Mouse (Mus musculus) stomach, postnatal 0 days (tissue): ENCODE results near the gene Fas. TPM values are rescaled to one million over a fixed set of nuclear protein-coding genes. Genes with fewer than 3 reads are reported as not detected.

Experiments used
- ATAC-seq: fragments of 200-750 bp; cut with Nextera tagmentation; 2 replicates; pipeline ENCODE4 v1.8.0; 2017; ENCODE audit not compliant: low FRiP score, low TSS enrichment
- DNase-seq: peaks from one replicate; pipeline ENCODE4 v3.0.0-alpha.2; 2016; ENCODE audit warnings: low spot score
- H3K27ac ChIP-seq: fragments of 300-500 bp; sonication (generic); replicated peaks from 2 replicates; pipeline ENCODE4 v1.5.1; 2014; ENCODE audit warnings: mild to moderate bottlenecking, control low read depth
- H3K27me3 ChIP-seq: fragments of 300-500 bp; sonication (generic); 2 replicates; pipeline ENCODE4 v1.6.1; 2014; ENCODE audit warnings: low read length; ENCODE audit not compliant: control insufficient read depth, insufficient read depth
- H3K36me3 ChIP-seq: fragments of 300-500 bp; sonication (generic); 2 replicates; pipeline ENCODE4 v1.6.1; 2014; ENCODE audit warnings: low read length, mixed read lengths; ENCODE audit not compliant: control insufficient read depth, insufficient read depth
- H3K4me1 ChIP-seq: fragments of 300-500 bp; sonication (generic); replicated peaks from 2 replicates; pipeline ENCODE4 v1.6.1; 2014; ENCODE audit warnings: antibody characterized with exemption; ENCODE audit not compliant: control insufficient read depth, insufficient read depth
- H3K4me2 ChIP-seq: fragments of 300-500 bp; sonication (generic); replicated peaks from 2 replicates; pipeline ENCODE4 v1.6.1; 2014; ENCODE audit warnings: low read depth, mild to moderate bottlenecking, control low read depth, moderate library complexity
- H3K4me3 ChIP-seq: fragments of 300-500 bp; sonication (generic); 2 replicates; pipeline ENCODE4 v1.5.1; 2014; ENCODE audit warnings: low read depth, low read length, control low read depth
- H3K9ac ChIP-seq: fragments of 300-500 bp; sonication (generic); 2 replicates; pipeline ENCODE4 v1.6.1; 2014; ENCODE audit warnings: mild to moderate bottlenecking, low read length, control low read depth, mixed read lengths
- H3K9me3 ChIP-seq: fragments of 300-500 bp; sonication (generic); 2 replicates; pipeline ENCODE4 v1.6.1; 2016; ENCODE audit warnings: low read length; ENCODE audit not compliant: control insufficient read depth
- CTCF ChIP-seq: IDR thresholded peaks from 2 replicates; pipeline ENCODE4 v1.5.1; 2016; ENCODE audit warnings: antibody characterized with exemption, low read depth, mild to moderate bottlenecking, moderate library complexity
- EP300 ChIP-seq: optimal IDR thresholded peaks from 2 replicates; pipeline ENCODE3; 2016; ENCODE audit warnings: antibody characterized with exemption
- WGBS: fragments of 180-500 bp; shearing (Covaris S2); extraction: QIAGEN DNeasy Blood & Tissue Kit; methylation state at CpG from one replicate; pipeline ENCODE4 v1.1.7; 2014; 5-methylcytosine and 5-hydroxymethylcytosine counted together
- polyA plus RNA-seq: library from polyadenylated mRNA; unstranded; fragments of >200 nt; fragmentation: Nextera tagmentation; extraction: Ambion mirVana; gene quantifications from 2 replicates; pipeline ENCODE4 v1.2.1, GENCODE M21; 2015

Gene Fas
- polyA plus RNA-seq, 1 experiment from 2014 or later = 9.0 TPM

DNA sequence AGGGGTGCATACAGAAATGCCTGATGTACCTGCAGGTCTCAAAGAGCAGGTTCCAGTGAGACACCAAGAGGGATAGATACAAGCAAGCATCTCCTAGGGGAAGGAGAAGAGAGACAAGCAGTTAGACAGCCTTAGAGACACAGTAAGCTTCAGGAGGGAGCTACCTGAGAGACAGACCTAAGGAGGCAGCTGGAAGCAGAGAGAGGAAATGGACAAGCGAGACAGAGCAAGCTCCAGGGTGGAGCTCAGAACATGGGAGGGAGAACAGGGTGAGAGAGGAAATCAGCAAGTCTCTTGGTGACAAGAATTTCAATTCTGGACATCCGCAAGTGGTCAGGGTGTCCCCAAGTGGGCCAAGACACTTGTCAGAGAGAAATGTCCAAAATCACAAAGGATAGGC is 2.2 kb downstream of the Fas start:
- Histone ChIP-seq H3K36me3 (no peaks in the 10 kb centered on the region), H3K4me3 (no peak overlapping the region), H3K27ac (no peak overlapping the region), H3K9me3 (no peaks in the 10 kb centered on the region), H3K9ac (no peak overlapping the region), H3K4me2 (no peak overlapping the region), H3K4me1 (0 out of 2 replicates have a peak, but pooled peaks cover 3% of the 10 kb centered on the region), H3K27me3 (no peaks in the 10 kb centered on the region)
- WGBS = 78% methylated on average over 2 of the region's 2 CpGs
- DNase-seq = no peak
- no peak for ATAC-seq
- TF ChIP-seq CTCF = no peak
- no peak for TF ChIP-seq EP300

DNA sequence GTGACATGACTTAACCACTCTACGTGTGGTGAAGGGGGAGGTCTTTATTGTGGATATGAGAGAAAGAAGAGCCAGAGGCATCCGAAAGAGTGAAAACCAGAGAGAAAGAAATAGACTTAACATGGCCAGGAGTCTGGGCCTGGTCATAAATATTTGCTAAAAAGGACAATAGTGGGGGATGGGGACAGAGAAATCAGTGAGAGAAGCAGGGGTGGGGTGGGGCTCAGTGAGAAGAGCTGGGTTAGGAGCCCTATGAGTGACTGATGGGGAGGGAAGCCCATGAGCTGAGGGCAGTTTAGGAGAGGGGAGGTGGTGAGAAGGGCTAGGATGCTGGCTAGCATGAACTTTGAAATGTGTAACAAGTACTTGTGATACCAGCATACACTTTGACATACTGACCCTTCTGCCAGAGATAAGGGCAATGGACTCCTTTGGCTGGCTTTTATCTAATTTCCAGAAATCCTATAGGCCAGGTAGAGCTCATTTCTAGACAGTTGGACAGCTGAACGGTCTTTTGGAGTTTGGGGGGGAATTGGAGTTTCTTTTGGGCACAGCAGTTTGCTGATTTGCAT is 3.0 kb downstream of the Fas start:
- Histone ChIP-seq H3K4me3 (no peak overlapping the region), H3K27me3 (no peaks in the 10 kb centered on the region), H3K4me1 (0 out of 2 replicates have a peak, but pooled peaks cover 3% of the 10 kb centered on the region), H3K4me2 (no peak overlapping the region), H3K9me3 (no peaks in the 10 kb centered on the region), H3K9ac (no peak overlapping the region), H3K27ac (no peak overlapping the region), H3K36me3 (no peaks in the 10 kb centered on the region)
- ATAC-seq = no peak
- 82% methylated on average over 3 of the region's 3 CpGs for WGBS
- DNase-seq = no peak
- TF ChIP-seq CTCF (no peak), EP300 (no peak)

DNA sequence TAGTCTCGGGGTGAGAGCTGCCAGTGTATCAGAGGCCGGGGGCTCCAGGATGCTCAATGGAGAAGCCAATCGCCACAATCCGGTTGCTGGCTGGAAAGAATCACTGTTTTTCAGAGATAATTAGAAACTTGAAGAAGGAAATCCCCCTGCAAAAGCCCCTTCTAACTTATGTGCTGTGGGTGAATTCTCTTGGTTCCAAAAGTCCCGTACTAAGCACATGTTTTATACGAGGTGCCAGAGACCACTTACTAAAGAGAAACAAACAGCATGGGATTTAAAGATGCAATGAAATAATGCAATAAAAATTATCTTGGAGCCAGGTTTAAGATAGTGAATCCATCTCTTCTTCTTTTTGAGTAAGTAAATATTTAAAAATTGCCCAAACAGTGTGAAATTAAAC is 5.0 kb downstream of the Fas start:
- TF ChIP-seq EP300 = no peak
- TF ChIP-seq CTCF = no peak
- Histone ChIP-seq H3K27me3 (no peaks in the 10 kb centered on the region), H3K9me3 (no peaks in the 10 kb centered on the region), H3K36me3 (no peaks in the 10 kb centered on the region), H3K4me3 (no peak overlapping the region), H3K4me1 (0 out of 2 replicates have a peak, but pooled peaks cover 3% of the 10 kb centered on the region), H3K27ac (no peak overlapping the region), H3K4me2 (no peak overlapping the region), H3K9ac (no peak overlapping the region)
- WGBS = 40% methylated on average over 6 of the region's 6 CpGs
- no peak for DNase-seq
- ATAC-seq = no peak

DNA sequence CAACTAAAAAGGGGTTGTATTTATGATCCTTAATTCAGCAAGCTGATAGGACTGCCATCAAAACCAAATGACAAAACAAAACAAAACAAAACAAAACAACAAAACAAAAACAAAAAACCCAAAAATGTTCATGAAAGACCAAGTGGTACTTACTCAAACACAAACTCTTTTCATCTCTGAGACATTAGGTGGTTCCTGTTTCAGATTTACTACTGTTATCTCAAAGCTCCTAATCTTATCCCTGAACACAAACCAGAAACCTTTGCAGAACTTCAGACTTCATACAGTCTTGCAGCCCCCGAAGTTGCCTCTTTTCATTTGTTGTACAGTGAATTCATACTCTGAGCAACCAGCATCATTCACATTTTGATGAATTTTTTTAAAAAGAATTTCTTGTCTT is 8.1 kb downstream of the Fas start:
- no peak overlapping the region for H3K4me3 ChIP-seq
- H3K27me3 ChIP-seq = no peaks in the 10 kb centered on the region
- no peak overlapping the region for H3K9ac ChIP-seq
- H3K4me2 ChIP-seq = no peak overlapping the region
- TF ChIP-seq CTCF = no peak
- no peak for TF ChIP-seq EP300
- DNase-seq = no peak
- H3K9me3 ChIP-seq = no peaks in the 10 kb centered on the region
- ATAC-seq = no peak
- no peaks in the 10 kb centered on the region for H3K4me1 ChIP-seq
- H3K36me3 ChIP-seq = no peaks in the 10 kb centered on the region
- WGBS = 80% methylated on average over 1 of the region's 1 CpGs
- no peak overlapping the region for H3K27ac ChIP-seq

DNA sequence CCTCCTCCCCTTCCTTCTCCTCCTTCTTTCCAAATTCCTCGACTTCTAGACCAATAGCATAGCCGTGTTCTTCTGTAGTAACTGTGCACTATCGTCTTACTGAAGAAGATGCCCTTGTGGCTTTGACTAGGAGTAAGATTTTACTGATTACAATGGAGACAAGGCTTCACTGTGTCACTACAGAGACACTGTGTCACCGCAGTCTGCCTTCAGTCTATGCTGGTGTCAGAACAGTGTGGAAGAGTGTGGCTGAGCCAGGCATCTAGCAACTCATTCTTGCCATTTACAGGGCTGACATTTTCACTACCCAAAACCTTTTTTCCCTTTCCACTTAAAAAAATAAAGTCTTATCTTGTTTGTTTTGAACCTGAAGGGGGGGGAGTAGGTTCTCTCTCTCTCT is 8.8 kb downstream of the Fas start:
- Histone ChIP-seq H3K36me3 (no peaks in the 10 kb centered on the region), H3K4me3 (no peak overlapping the region), H3K9me3 (no peaks in the 10 kb centered on the region), H3K4me2 (no peak overlapping the region), H3K9ac (no peak overlapping the region), H3K27me3 (no peaks in the 10 kb centered on the region), H3K27ac (no peak overlapping the region), H3K4me1 (no peaks in the 10 kb centered on the region)
- TF ChIP-seq CTCF (no peak), EP300 (no peak)
- DNase-seq = no peak
- ATAC-seq = no peak
- 75% methylated on average over 4 of the region's 4 CpGs for WGBS

GRCm38 (mm10) chr19:34300430-34300829 is 10.0 kb downstream of the Fas start:
- TF ChIP-seq CTCF = no peak
- TF ChIP-seq EP300 = no peak
- H3K36me3 ChIP-seq = no peaks in the 10 kb centered on the region
- WGBS = 77% methylated on average over 2 of the region's 2 CpGs
- ATAC-seq = no peak
- H3K27ac ChIP-seq = no peak overlapping the region
- no peaks in the 10 kb centered on the region for H3K4me1 ChIP-seq
- no peaks in the 10 kb centered on the region for H3K27me3 ChIP-seq
- no peak for DNase-seq
- no peak overlapping the region for H3K4me2 ChIP-seq
- no peak overlapping the region for H3K9ac ChIP-seq
- no peaks in the 10 kb centered on the region for H3K9me3 ChIP-seq
- H3K4me3 ChIP-seq = no peak overlapping the region
